Mouse (Mus musculus): ENCODE data around the gene Eno1.

GRCm38 (mm10) chr4:150236521-150237481, at the start of gene Eno1:
- no peak; the same call in 1 of the 2 replicates for TF ChIP-seq CTCF (IDR thresholded peaks at IDR 0.05; ENCODE audit: low read depth)
- TF ChIP-seq EP300 (IDR thresholded peaks at IDR 0.05; ENCODE audit: low read depth), result no peak

Measured in liver, postnatal 0 days (tissue).